Mouse (Mus musculus) ES-Bruce4 (cell line): ENCODE results near the gene Immp2l.

Source experiments
- CTCF ChIP-seq: IDR thresholded peaks from one replicate; pipeline ENCODE4 v1.8.1; 2011; ENCODE audit warnings: low read depth, low read length
- EP300 ChIP-seq: IDR thresholded peaks from 2 replicates; pipeline ENCODE4 v1.6.1; 2011; ENCODE audit warnings: low read depth, low read length; ENCODE audit not compliant: insufficient read depth
- POLR2A ChIP-seq: IDR thresholded peaks from one replicate; pipeline ENCODE4 v1.8.1; 2011; ENCODE audit warnings: low read length; ENCODE audit not compliant: insufficient read depth

GRCm38 (mm10) chr12:41047085-41047766 lies 23.3 kb downstream of the Immp2l start:
- TF ChIP-seq CTCF (no peak), POLR2A (no peak), EP300 (no peak)
